Mouse (Mus musculus) bone marrow macrophage, adult 2 months (primary cell): ENCODE measurements around the gene Fkbp6.

Experiments used
- CTCF ChIP-seq: IDR thresholded peaks from 2 replicates; pipeline ENCODE4 v1.5.1; 2012; ENCODE audit warnings: low read depth, mild to moderate bottlenecking, low read length, moderate library complexity
- POLR2A ChIP-seq: IDR thresholded peaks from 2 replicates; pipeline ENCODE4 v1.6.1; 2012; ENCODE audit warnings: mild to moderate bottlenecking, low read depth, low read length, borderline replicate concordance

DNA sequence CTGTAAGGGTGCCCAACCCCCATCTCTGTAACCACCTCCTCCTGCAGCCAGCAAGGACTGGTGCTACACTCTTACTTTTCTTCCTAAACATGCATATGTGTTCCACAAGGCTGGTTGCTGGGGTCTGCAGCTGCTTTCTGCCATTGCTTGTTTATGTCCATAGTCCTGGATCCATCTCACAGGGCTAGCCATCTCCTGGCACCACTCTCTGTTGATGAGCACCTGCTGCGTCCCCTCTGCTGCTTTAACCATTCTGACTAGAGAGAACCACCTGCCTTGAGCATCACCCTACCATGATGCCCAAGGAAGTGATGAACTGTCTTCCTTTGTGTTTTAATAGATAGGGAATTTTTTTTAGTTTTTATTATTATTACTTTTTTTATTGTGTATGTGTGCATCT is 106.7 kb downstream of the Fkbp6 start:
- TF ChIP-seq CTCF (no peak), POLR2A (no peak)
